Mouse (Mus musculus) limb, embryonic 15.5 days (tissue): ENCODE results near the gene Cd81. TPM values are rescaled to one million over a fixed set of nuclear protein-coding genes. Genes with fewer than 3 reads are reported as not detected.
A peak's percentile ranks its signal among the peaks of the same experiment; 100 is the strongest.

Source experiments
- ATAC-seq: fragments of 200-750 bp; cut with Nextera tagmentation; 2 replicates; pipeline ENCODE4 v1.8.0; 2017; ENCODE audit warnings: low read depth, moderate TSS enrichment; ENCODE audit not compliant: insufficient number of reproducible peaks, low FRiP score, low TSS enrichment
- H3K27ac ChIP-seq: fragments of 300-500 bp; sonication (generic); 2 replicates; pipeline ENCODE4 v1.5.1; 2015; ENCODE audit warnings: moderate library complexity, mild to moderate bottlenecking, inconsistent platforms
- H3K27me3 ChIP-seq: fragments of 300-500 bp; sonication (generic); 2 replicates; pipeline ENCODE4 v1.6.1; 2015; ENCODE audit warnings: inconsistent platforms
- H3K36me3 ChIP-seq: fragments of 300-500 bp; sonication (generic); 2 replicates; pipeline ENCODE4 v1.6.1; 2015; ENCODE audit warnings: inconsistent platforms
- H3K4me1 ChIP-seq: fragments of 300-500 bp; sonication (generic); 2 replicates; pipeline ENCODE4 v1.6.1; 2015; ENCODE audit warnings: inconsistent platforms
- H3K4me2 ChIP-seq: fragments of 300-500 bp; sonication (generic); 2 replicates; pipeline ENCODE4 v1.6.1; 2015; ENCODE audit warnings: mild to moderate bottlenecking, inconsistent platforms
- H3K4me3 ChIP-seq: fragments of 300-500 bp; sonication (generic); 2 replicates; pipeline ENCODE4 v1.5.1; 2015; ENCODE audit warnings: mild to moderate bottlenecking, inconsistent platforms
- H3K9ac ChIP-seq: fragments of 300-500 bp; sonication (generic); 2 replicates; pipeline ENCODE4 v1.6.1; 2015; ENCODE audit warnings: inconsistent platforms
- H3K9me3 ChIP-seq: fragments of 300-500 bp; sonication (generic); 2 replicates; pipeline ENCODE4 v1.6.1; 2016; ENCODE audit warnings: inconsistent platforms
- WGBS: fragments of 180-500 bp; shearing (Covaris S2); methylation state at CpG from one replicate; pipeline ENCODE4 v1.1.7; 2015; 5-methylcytosine and 5-hydroxymethylcytosine counted together
- polyA plus RNA-seq: library from polyadenylated mRNA; unstranded; fragments of >200 nt; fragmentation: Nextera tagmentation; extraction: Ambion mirVana; gene quantifications from 2 replicates; pipeline ENCODE4 v1.2.1, GENCODE M21; 2015

Cd81 gene
- polyA plus RNA-seq, 1 experiment from 2014 or later = 692 TPM

GRCm38 (mm10) chr7:143041138-143041822 lies 11.3 kb upstream of the Cd81 start:
- ATAC-seq = no peak
- Histone ChIP-seq H3K27me3 (no peaks in the 10 kb centered on the region), H3K27ac (no peak overlapping the region), H3K4me3 (no peak overlapping the region), H3K4me2 (no peak overlapping the region), H3K36me3 (peaks cover 4% of the 10 kb centered on the region; the same call in 1 of the 2 replicates), H3K9me3 (no peaks in the 10 kb centered on the region), H3K9ac (no peak overlapping the region), H3K4me1 (peaks cover 11% of the 10 kb centered on the region; the same call in 1 of the 2 replicates)
- 79% methylated on average over 3 of the region's 3 CpGs for WGBS

- H3K4me2 ChIP-seq = no peak overlapping the region
- H3K27me3 ChIP-seq = no peaks in the 10 kb centered on the region
- 60% methylated on average over 3 of the region's 3 CpGs for WGBS
- H3K4me1 ChIP-seq = peaks cover 11% of the 10 kb centered on the region; the same call in 1 of the 2 replicates
- H3K27ac ChIP-seq = 0 out of 2 replicates have a peak overlapping the region, but pooled peaks have one; percentile 8
- H3K4me3 ChIP-seq = no peak overlapping the region
- ATAC-seq = no peak
- H3K36me3 ChIP-seq = peaks cover 2% of the 10 kb centered on the region; the same call in 1 of the 2 replicates
- H3K9me3 ChIP-seq = no peaks in the 10 kb centered on the region
- H3K9ac ChIP-seq = no peak overlapping the region
These were observed 10.4 kb upstream of the Cd81 start for GRCm38 (mm10) chr7:143042089-143042488.

- no peaks in the 10 kb centered on the region for H3K27me3 ChIP-seq
- H3K4me1 ChIP-seq = peaks cover 11% of the 10 kb centered on the region; the same call in 1 of the 2 replicates
- no peak overlapping the region for H3K27ac ChIP-seq
- no peak overlapping the region for H3K9ac ChIP-seq
- no peaks in the 10 kb centered on the region for H3K9me3 ChIP-seq
- no peak for ATAC-seq
- no peak overlapping the region for H3K4me2 ChIP-seq
- WGBS = 83% methylated on average over 3 of the region's 3 CpGs
- H3K4me3 ChIP-seq = no peak overlapping the region
- H3K36me3 ChIP-seq = no peaks in the 10 kb centered on the region
These were observed 9.6 kb upstream of the Cd81 start for GRCm38 (mm10) chr7:143042897-143043300.

- no peaks in the 10 kb centered on the region for H3K27me3 ChIP-seq
- ATAC-seq = no peak; the same call in 1 of the 2 replicates
- H3K9ac ChIP-seq = no peak overlapping the region
- no peak overlapping the region for H3K27ac ChIP-seq
- peaks cover 11% of the 10 kb centered on the region; the same call in 1 of the 2 replicates for H3K4me1 ChIP-seq
- H3K4me3 ChIP-seq = no peak overlapping the region
- no peaks in the 10 kb centered on the region for H3K36me3 ChIP-seq
- no peaks in the 10 kb centered on the region for H3K9me3 ChIP-seq
- no peak overlapping the region for H3K4me2 ChIP-seq
- 90% methylated on average over 2 of the region's 2 CpGs for WGBS
These were observed 8.3 kb upstream of the Cd81 start for GRCm38 (mm10) chr7:143044049-143044825.

- Histone ChIP-seq H3K27ac (no peak overlapping the region), H3K4me3 (no peak overlapping the region), H3K36me3 (no peaks in the 10 kb centered on the region), H3K4me1 (peaks cover 11% of the 10 kb centered on the region; the same call in 1 of the 2 replicates), H3K4me2 (no peak overlapping the region), H3K9me3 (no peaks in the 10 kb centered on the region), H3K27me3 (no peaks in the 10 kb centered on the region), H3K9ac (no peak overlapping the region)
- no peak for ATAC-seq
These were observed 7.7 kb upstream of the Cd81 start for GRCm38 (mm10) chr7:143044826-143045206.

GRCm38 (mm10) chr7:143046358-143046757 lies 6.2 kb upstream of the Cd81 start:
- Histone ChIP-seq H3K4me3 (no peak overlapping the region), H3K36me3 (no peaks in the 10 kb centered on the region), H3K9me3 (no peaks in the 10 kb centered on the region), H3K27ac (no peak overlapping the region), H3K4me1 (peaks cover 11% of the 10 kb centered on the region; the same call in 1 of the 2 replicates), H3K4me2 (no peak overlapping the region), H3K27me3 (no peaks in the 10 kb centered on the region), H3K9ac (no peak overlapping the region)
- 86% methylated on average over 7 of the region's 7 CpGs for WGBS
- ATAC-seq = no peak

- 67% methylated on average over 3 of the region's 3 CpGs for WGBS
- ATAC-seq = no peak
- Histone ChIP-seq H3K4me2 (no peak overlapping the region), H3K36me3 (no peaks in the 10 kb centered on the region), H3K27me3 (no peaks in the 10 kb centered on the region), H3K9ac (no peak overlapping the region), H3K27ac (no peak overlapping the region), H3K4me1 (peaks cover 17% of the 10 kb centered on the region), H3K9me3 (no peaks in the 10 kb centered on the region), H3K4me3 (no peak overlapping the region)
These were observed 3.2 kb upstream of the Cd81 start for GRCm38 (mm10) chr7:143049331-143049730.

- H3K4me3 ChIP-seq = no peak overlapping the region
- no peak overlapping the region for H3K9ac ChIP-seq
- H3K4me1 ChIP-seq = peaks cover 25% of the 10 kb centered on the region
- 0 out of 2 replicates have a peak, but pooled peaks cover 4% of the 10 kb centered on the region for H3K36me3 ChIP-seq
- H3K4me2 ChIP-seq = no peak overlapping the region
- ATAC-seq = no peak
- 88% methylated on average over 3 of the region's 3 CpGs for WGBS
- H3K27me3 ChIP-seq = no peaks in the 10 kb centered on the region
- H3K9me3 ChIP-seq = no peaks in the 10 kb centered on the region
- no peak overlapping the region for H3K27ac ChIP-seq
These were observed 2.4 kb upstream of the Cd81 start for GRCm38 (mm10) chr7:143049841-143050816.

- H3K36me3 ChIP-seq = peaks cover 11% of the 10 kb centered on the region; the same call in 1 of the 2 replicates
- H3K27me3 ChIP-seq = no peaks in the 10 kb centered on the region
- ATAC-seq = no peak
- 56% methylated on average over 2 of the region's 2 CpGs for WGBS
- no peak overlapping the region for H3K9ac ChIP-seq
- H3K27ac ChIP-seq = no peak overlapping the region
- no peaks in the 10 kb centered on the region for H3K9me3 ChIP-seq
- H3K4me3 ChIP-seq = no peak overlapping the region
- peaks cover 37% of the 10 kb centered on the region for H3K4me1 ChIP-seq
- no peak overlapping the region for H3K4me2 ChIP-seq
These were observed 1.2 kb upstream of the Cd81 start for GRCm38 (mm10) chr7:143051316-143051715.

GRCm38 (mm10) chr7:143053008-143053899 lies 715 bp downstream of the Cd81 start:
- under 1% methylated on average over 46 of the region's 46 CpGs for WGBS
- Histone ChIP-seq H3K4me2 (peak overlapping the region; percentile 77), H3K9ac (peak overlapping the region; percentile 95), H3K27ac (peak overlapping the region; percentile 95), H3K4me3 (peak overlapping the region; percentile 83), H3K4me1 (peaks cover 56% of the 10 kb centered on the region), H3K27me3 (no peaks in the 10 kb centered on the region), H3K36me3 (peaks cover 21% of the 10 kb centered on the region), H3K9me3 (no peaks in the 10 kb centered on the region)
- ATAC-seq = peak; percentile 72
